Mouse (Mus musculus) megakaryocyte, embryonic 14.5 days (primary cell): ENCODE results near the gene Ndufb2. TPM values are rescaled to one million over a fixed set of nuclear protein-coding genes. Genes with fewer than 3 reads are reported as not detected.

Experiments used
- H3K27me3 ChIP-seq: replicated peaks from 2 replicates; pipeline ENCODE3; 2012; ENCODE audit warnings: inconsistent platforms
- H3K36me3 ChIP-seq: replicated peaks from 2 replicates; pipeline ENCODE3; 2012; ENCODE audit warnings: low read length, inconsistent platforms, mixed read lengths
- H3K4me1 ChIP-seq: 2 replicates; pipeline ENCODE4 v1.6.1; 2012; ENCODE audit warnings: inconsistent platforms
- H3K4me3 ChIP-seq: replicated peaks from 2 replicates; pipeline ENCODE3; 2012; ENCODE audit warnings: moderate library complexity, mild to moderate bottlenecking, inconsistent platforms
- H3K9me3 ChIP-seq: 2 replicates; pipeline ENCODE4 v1.6.1; 2012; ENCODE audit warnings: inconsistent platforms
- FLI1 ChIP-seq: IDR thresholded peaks from 2 replicates; pipeline ENCODE4 v1.6.1; 2012; ENCODE audit warnings: low read length, inconsistent platforms, mixed read lengths
- GATA1 ChIP-seq: IDR thresholded peaks from 3 replicates; pipeline ENCODE4 v1.6.1; 2012; ENCODE audit warnings: mixed read lengths, low read length, inconsistent platforms, borderline replicate concordance
- polyA plus RNA-seq: library from polyadenylated mRNA; stranded (reverse); fragments of >175 nt; gene quantifications from 2 replicates; pipeline ENCODE4 v1.2.3, GENCODE M21; 2012; ENCODE audit warnings: low replicate concordance; ENCODE audit not compliant: insufficient read depth

Ndufb2 gene
- polyA plus RNA-seq, 1 experiment: 223 TPM

GRCm38 (mm10) chr6:39574951-39575350, 17.4 kb upstream of the Ndufb2 start:
- peak overlapping the region; percentile 95 for H3K4me3 ChIP-seq

GRCm38 (mm10) chr6:39579552-39579951, 12.8 kb upstream of the Ndufb2 start:
- TF ChIP-seq GATA1 (no peak), FLI1 (no peak)
- no peaks in the 10 kb centered on the region for H3K9me3 ChIP-seq
- H3K4me1 ChIP-seq: peaks cover 8% of the 10 kb centered on the region
- H3K36me3 ChIP-seq: peaks cover 81% of the 10 kb centered on the region
- no peaks in the 10 kb centered on the region for H3K27me3 ChIP-seq
- H3K4me3 ChIP-seq: no peak overlapping the region

More at GRCm38 (mm10) chr6:39574951-39575350, 17.4 kb upstream of the Ndufb2 start:
- H3K4me1 ChIP-seq: peaks cover 25% of the 10 kb centered on the region
- H3K27me3 ChIP-seq: peaks cover 5% of the 10 kb centered on the region
- H3K9me3 ChIP-seq: peaks cover 4% of the 10 kb centered on the region; the same call in 1 of the 2 replicates
- peaks cover 40% of the 10 kb centered on the region for H3K36me3 ChIP-seq
- no peak for TF ChIP-seq GATA1
- TF ChIP-seq FLI1: no peak

- peaks cover 6% of the 10 kb centered on the region for H3K4me1 ChIP-seq
- no peak overlapping the region for H3K4me3 ChIP-seq
- TF ChIP-seq GATA1 (no peak), FLI1 (no peak)
- H3K36me3 ChIP-seq: peaks cover 89% of the 10 kb centered on the region
- no peaks in the 10 kb centered on the region for H3K27me3 ChIP-seq
- H3K9me3 ChIP-seq: no peaks in the 10 kb centered on the region
Measured at GRCm38 (mm10) chr6:39580558-39580957, 11.8 kb upstream of the Ndufb2 start.

GRCm38 (mm10) chr6:39581087-39581784, 11.1 kb upstream of the Ndufb2 start:
- no peaks in the 10 kb centered on the region for H3K9me3 ChIP-seq
- H3K4me1 ChIP-seq: peaks cover 10% of the 10 kb centered on the region
- H3K36me3 ChIP-seq: peaks cover 94% of the 10 kb centered on the region
- H3K27me3 ChIP-seq: no peaks in the 10 kb centered on the region
- TF ChIP-seq FLI1: no peak
- no peak for TF ChIP-seq GATA1
- no peak overlapping the region for H3K4me3 ChIP-seq

DNA sequence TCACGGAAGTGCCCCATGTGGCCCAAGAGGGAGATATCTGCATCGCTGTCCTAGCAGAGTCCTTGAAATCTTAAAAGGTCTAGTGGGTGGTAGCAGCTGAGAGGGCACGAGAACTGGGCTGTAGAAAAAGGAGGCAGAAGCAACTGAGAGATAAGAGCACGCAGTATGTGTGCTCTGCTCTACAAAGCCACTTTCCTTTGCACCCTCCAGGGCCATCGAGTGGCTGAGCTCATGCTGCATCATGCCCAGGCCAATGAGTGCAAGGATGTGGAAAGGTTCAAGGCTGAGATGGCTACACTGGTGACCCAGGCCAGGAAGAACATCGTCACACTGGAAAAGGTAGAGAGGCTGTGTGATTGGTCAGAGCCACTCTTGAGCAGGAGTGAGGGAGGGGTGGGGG, 6.9 kb upstream of the Ndufb2 start, which contains the start of gene Gm42420:
Gene Gm42420 (plus strand): TSS at position 237 of the 400 bp plus-strand sequence.
- Histone ChIP-seq H3K4me3 (peak within 1 kb of the TSS; percentile 53), H3K4me1 (peaks cover 12% of the 10 kb centered on the region), H3K9me3 (no peaks in the 10 kb centered on the region), H3K36me3 (peaks cover 93% of the 10 kb centered on the region), H3K27me3 (no peaks in the 10 kb centered on the region)
- TF ChIP-seq FLI1 (no peak), GATA1 (no peak)

- Histone ChIP-seq H3K4me3 (peak overlapping the region; percentile 96), H3K4me1 (peaks cover 33% of the 10 kb centered on the region), H3K36me3 (peaks cover 54% of the 10 kb centered on the region), H3K9me3 (no peaks in the 10 kb centered on the region), H3K27me3 (no peaks in the 10 kb centered on the region)
- no peak for TF ChIP-seq FLI1
- TF ChIP-seq GATA1: no peak
Measured at GRCm38 (mm10) chr6:39591481-39591880, 893 bp upstream of the Ndufb2 start.

GRCm38 (mm10) chr6:39600851-39601250, 8.5 kb downstream of the Ndufb2 start:
- Histone ChIP-seq H3K4me3 (no peak overlapping the region), H3K9me3 (no peaks in the 10 kb centered on the region), H3K27me3 (no peaks in the 10 kb centered on the region), H3K36me3 (peaks cover 91% of the 10 kb centered on the region), H3K4me1 (peaks cover 12% of the 10 kb centered on the region)
- TF ChIP-seq GATA1 (no peak), FLI1 (no peak)

- H3K36me3 ChIP-seq: peaks cover 88% of the 10 kb centered on the region
- H3K4me1 ChIP-seq: peaks cover 7% of the 10 kb centered on the region
- H3K27me3 ChIP-seq: no peaks in the 10 kb centered on the region
- TF ChIP-seq FLI1 (no peak), GATA1 (no peak)
- H3K4me3 ChIP-seq: no peak overlapping the region
- H3K9me3 ChIP-seq: no peaks in the 10 kb centered on the region
Measured at GRCm38 (mm10) chr6:39601828-39602227, 9.5 kb downstream of the Ndufb2 start.

GRCm38 (mm10) chr6:39604565-39604964, 12.2 kb downstream of the Ndufb2 start:
- H3K4me1 ChIP-seq: peaks cover 10% of the 10 kb centered on the region
- no peaks in the 10 kb centered on the region for H3K27me3 ChIP-seq
- TF ChIP-seq GATA1 (no peak), FLI1 (no peak)
- peaks cover 76% of the 10 kb centered on the region for H3K36me3 ChIP-seq
- H3K9me3 ChIP-seq: no peaks in the 10 kb centered on the region
- no peak overlapping the region for H3K4me3 ChIP-seq

DNA sequence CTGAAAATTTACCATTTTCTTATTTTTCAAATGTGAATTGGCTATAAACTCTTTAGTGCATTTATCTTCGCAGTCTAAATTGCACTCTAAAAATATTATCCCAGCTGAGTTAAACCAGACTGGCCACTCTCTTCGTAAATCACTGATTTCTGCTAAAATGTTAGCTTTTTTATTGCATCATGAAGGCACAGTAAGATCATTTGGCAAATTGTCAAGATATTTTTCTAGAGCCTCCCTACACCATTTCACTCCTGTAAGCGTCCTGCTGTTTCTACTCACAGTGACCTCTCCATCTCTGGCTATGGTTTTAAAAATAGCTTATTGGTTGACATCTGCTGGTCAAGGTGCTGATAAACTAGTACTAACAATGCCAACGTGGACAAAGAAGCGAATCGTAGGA, 13.7 kb downstream of the Ndufb2 start:
- Histone ChIP-seq H3K9me3 (no peaks in the 10 kb centered on the region), H3K36me3 (peaks cover 69% of the 10 kb centered on the region), H3K4me3 (no peak overlapping the region), H3K4me1 (peaks cover 5% of the 10 kb centered on the region), H3K27me3 (no peaks in the 10 kb centered on the region)
- TF ChIP-seq FLI1: no peak
- no peak for TF ChIP-seq GATA1

DNA sequence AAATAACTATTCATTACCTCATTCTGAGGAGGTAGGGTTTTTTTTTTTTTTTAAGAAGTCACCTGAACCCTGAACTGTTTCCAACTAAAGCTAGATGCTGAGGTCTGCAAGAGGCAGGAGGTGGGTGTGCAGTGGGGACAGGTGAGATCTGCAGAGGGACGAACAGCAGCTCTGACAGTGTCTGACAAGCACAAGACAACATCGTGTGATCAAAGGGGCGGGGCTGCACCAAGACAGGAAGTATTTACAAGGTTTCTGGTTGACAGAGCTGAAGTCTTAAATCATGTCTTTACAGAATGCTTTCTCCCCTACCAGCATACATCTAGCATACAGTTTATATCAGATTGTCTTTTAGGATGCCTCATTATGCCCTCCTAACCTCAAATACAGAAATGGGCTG, 14.5 kb downstream of the Ndufb2 start:
- Histone ChIP-seq H3K36me3 (peaks cover 72% of the 10 kb centered on the region), H3K9me3 (no peaks in the 10 kb centered on the region), H3K4me1 (peaks cover 5% of the 10 kb centered on the region), H3K27me3 (no peaks in the 10 kb centered on the region), H3K4me3 (no peak overlapping the region)
- TF ChIP-seq FLI1 (no peak), GATA1 (no peak)
